Mouse (Mus musculus) thymus, adult 2 months (tissue): ENCODE measurements around the gene Pigf. TPM values are rescaled to one million over a fixed set of nuclear protein-coding genes. Genes with fewer than 3 reads are reported as not detected.

Experiments used
- DNase-seq: peaks from one replicate; pipeline ENCODE4 v3.0.0; 2021
- H3K27ac ChIP-seq: fragments of 200-500 bp; 2 replicates; pipeline ENCODE4 v1.5.1; 2012; ENCODE audit warnings: low read length, control low read depth; ENCODE audit not compliant: control insufficient read depth, insufficient read depth
- H3K27me3 ChIP-seq: fragments of 200-500 bp; 2 replicates; pipeline ENCODE4 v1.6.1; 2012; ENCODE audit warnings: mild to moderate bottlenecking, low read length, moderate library complexity, mixed read lengths; ENCODE audit not compliant: control insufficient read depth, insufficient read depth
- H3K36me3 ChIP-seq: fragments of 200-500 bp; 2 replicates; pipeline ENCODE4 v1.6.1; 2012; ENCODE audit warnings: mild to moderate bottlenecking, low read length, moderate library complexity; ENCODE audit not compliant: control insufficient read depth, insufficient read depth
- H3K4me1 ChIP-seq: fragments of 200-500 bp; replicated peaks from 2 replicates; pipeline ENCODE4 v1.6.1; 2012; ENCODE audit warnings: low read length; ENCODE audit not compliant: control insufficient read depth, insufficient read depth
- H3K4me3 ChIP-seq: fragments of 200-500 bp; 2 replicates; pipeline ENCODE4 v1.5.1; 2012; ENCODE audit warnings: mild to moderate bottlenecking, low read length, control low read depth, moderate library complexity; ENCODE audit not compliant: control insufficient read depth, insufficient read depth
- CTCF ChIP-seq: fragments of 200-500 bp; IDR thresholded peaks from 2 replicates; pipeline ENCODE4 v1.5.1; 2012; ENCODE audit warnings: mild to moderate bottlenecking, control low read depth, low read length, moderate library complexity, borderline replicate concordance; ENCODE audit not compliant: control insufficient read depth, poor library complexity, insufficient read depth; ENCODE audit errors: extremely low read depth
- POLR2A ChIP-seq: fragments of 200-500 bp; IDR thresholded peaks from 2 replicates; pipeline ENCODE4 v1.6.1; 2012; ENCODE audit warnings: mild to moderate bottlenecking, low read length, control low read depth, moderate library complexity; ENCODE audit not compliant: control insufficient read depth, poor library complexity, insufficient read depth; ENCODE audit errors: extremely low read depth
- WGBS: fragments of 180-500 bp; shearing (Covaris S2); methylation state at CpG from one replicate; pipeline ENCODE4 v1.1.7; 2018; 5-methylcytosine and 5-hydroxymethylcytosine counted together
- polyA plus RNA-seq: library from polyadenylated mRNA; depleted of rRNA; stranded (reverse); fragments of >200 nt; gene quantifications from 2 replicates; pipeline ENCODE4 v1.2.3, GENCODE M21; 2012; rRNA removed

The Pigf gene
- polyA plus RNA-seq, 1 experiment = 4.8 TPM

GRCm38 (mm10) chr17:86961301-86961841 lies 63.8 kb downstream of the Pigf start:
- H3K27ac ChIP-seq = no peak overlapping the region
- H3K4me3 ChIP-seq = no peak overlapping the region
- 63% methylated on average over 8 of the region's 8 CpGs for WGBS
- H3K4me1 ChIP-seq = peaks cover 21% of the 10 kb centered on the region
- no peak for DNase-seq
- H3K27me3 ChIP-seq = 0 out of 2 replicates have a peak, but pooled peaks cover 3% of the 10 kb centered on the region
- TF ChIP-seq POLR2A (no peak), CTCF (no peak)
- no peaks in the 10 kb centered on the region for H3K36me3 ChIP-seq

DNA sequence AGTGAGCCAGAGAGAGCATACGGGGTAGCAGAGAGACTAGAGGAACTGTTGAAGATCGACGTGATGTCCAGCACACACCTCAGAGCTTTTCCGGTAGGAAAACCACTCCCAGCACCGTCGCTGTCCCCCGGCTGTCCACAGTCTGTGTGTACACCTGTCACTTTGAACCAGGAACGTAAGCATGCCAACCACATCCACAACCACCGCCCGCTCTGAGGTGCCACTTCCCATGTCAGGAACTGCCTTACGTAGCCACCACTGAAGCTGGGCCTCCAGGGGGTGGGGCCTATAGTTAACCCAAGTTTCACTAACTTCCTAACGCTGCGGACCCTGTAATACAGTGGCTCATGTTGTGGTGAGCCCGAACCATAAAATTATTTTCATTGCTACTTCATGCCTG lies 67.2 kb downstream of the Pigf start:
- 3% methylated on average over 14 of the region's 14 CpGs for WGBS
- Histone ChIP-seq H3K27ac (0 out of 2 replicates have a peak overlapping the region, but pooled peaks have one; percentile 13), H3K27me3 (no peaks in the 10 kb centered on the region), H3K4me1 (peaks cover 18% of the 10 kb centered on the region), H3K36me3 (no peaks in the 10 kb centered on the region), H3K4me3 (no peak overlapping the region)
- TF ChIP-seq POLR2A (no peak), CTCF (no peak)
- DNase-seq = peak; percentile 46

DNA sequence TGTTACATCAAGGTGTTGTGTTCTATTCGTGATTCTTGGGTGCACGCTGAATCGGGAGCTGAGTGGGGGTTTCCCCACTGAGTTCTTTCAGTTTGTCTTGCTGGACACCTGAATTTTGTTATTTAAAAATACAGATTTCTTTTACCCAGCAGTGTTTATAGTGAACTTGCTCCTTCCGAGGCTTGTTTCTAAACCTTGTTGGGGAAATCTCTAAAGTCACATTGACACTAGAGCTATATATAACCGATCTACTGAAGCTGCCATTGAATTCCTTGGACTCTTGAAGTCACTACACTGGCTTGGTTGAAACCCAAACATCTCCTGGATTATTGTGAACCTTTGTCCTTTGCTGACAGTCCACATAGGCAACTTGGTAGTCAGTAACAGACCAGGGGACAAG lies 68.0 kb downstream of the Pigf start:
- no peak for DNase-seq
- no peak for TF ChIP-seq CTCF
- TF ChIP-seq POLR2A = no peak
- Histone ChIP-seq H3K27ac (no peak overlapping the region), H3K4me1 (peaks cover 18% of the 10 kb centered on the region), H3K27me3 (no peaks in the 10 kb centered on the region), H3K4me3 (no peak overlapping the region), H3K36me3 (no peaks in the 10 kb centered on the region)
- WGBS = 93% methylated on average over 5 of the region's 5 CpGs

DNA sequence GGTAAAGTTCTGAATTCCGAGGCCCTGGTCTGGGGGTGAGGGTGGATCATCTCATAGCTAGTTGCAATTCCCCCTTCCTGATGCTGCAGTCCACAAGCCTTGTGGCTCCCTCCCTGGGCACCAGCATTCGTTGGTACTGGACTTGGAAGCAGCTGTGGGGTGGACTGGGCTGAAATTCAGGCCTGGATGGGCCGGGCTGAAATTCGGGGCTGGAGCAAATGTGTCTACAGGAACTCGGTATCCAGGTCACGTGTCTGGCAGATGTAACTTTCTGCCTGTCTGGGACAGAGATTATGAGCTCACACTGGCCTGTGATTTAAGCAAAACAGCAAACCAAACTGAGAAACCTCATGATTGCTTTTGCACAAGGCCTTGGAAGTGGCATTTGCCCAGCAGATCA lies 76.4 kb downstream of the Pigf start:
- no peak for DNase-seq
- TF ChIP-seq CTCF = no peak
- TF ChIP-seq POLR2A = no peak
- Histone ChIP-seq H3K27ac (no peak overlapping the region), H3K27me3 (no peaks in the 10 kb centered on the region; the same call in 1 of the 2 replicates), H3K36me3 (no peaks in the 10 kb centered on the region), H3K4me3 (no peak overlapping the region), H3K4me1 (no peaks in the 10 kb centered on the region)
- WGBS = 91% methylated on average over 6 of the region's 6 CpGs

GRCm38 (mm10) chr17:86947840-86948796 lies 77.1 kb downstream of the Pigf start, which contains the start of gene Atp6v1e2:
TSS of gene Atp6v1e2 (minus strand) at chr17:86947897.
- H3K36me3 ChIP-seq = no peaks in the 10 kb centered on the region
- TF ChIP-seq POLR2A (no peak), CTCF (no peak)
- H3K4me1 ChIP-seq = no peaks in the 10 kb centered on the region
- no peak within 1 kb of the TSS for H3K27ac ChIP-seq
- no peak for DNase-seq
- H3K4me3 ChIP-seq = no peak within 1 kb of the TSS
- H3K27me3 ChIP-seq = no peaks in the 10 kb centered on the region; the same call in 1 of the 2 replicates
- 96% methylated on average over 28 of the region's 28 CpGs for WGBS

Other genes with a start within 250 kb of the Pigf start
- 0.19 TPM in 1 of 2 replicates, not detected in the other for gene Tmem247, start 108.1 kb downstream of the Pigf start, polyA plus RNA-seq
- gene Atp6v1e2, start 77.5 kb downstream of the Pigf start, polyA plus RNA-seq = not detected in 2 replicates
- gene Rhoq, start 62.3 kb downstream of the Pigf start, polyA plus RNA-seq = 11.5 and 14.5 TPM in 2 replicates
- gene Cript, start 144 bp upstream of the Pigf start, polyA plus RNA-seq = 12.6 and 16.8 TPM in 2 replicates
- 4.8 and 6.4 TPM in 2 replicates for gene Socs5, start 82.3 kb upstream of the Pigf start, polyA plus RNA-seq
- 46.7 and 48.7 TPM in 2 replicates for gene Mcfd2, start 240.5 kb upstream of the Pigf start, polyA plus RNA-seq